Mouse (Mus musculus) bone marrow macrophage, adult 2 months (primary cell): ENCODE results near the gene Rpl9-ps6. TPM values are rescaled to one million over a fixed set of nuclear protein-coding genes. Genes with fewer than 3 reads are reported as not detected.

Source experiments
- H3K27ac ChIP-seq: 2 replicates; pipeline ENCODE4 v1.5.1; 2012; ENCODE audit warnings: low read depth, low read length; ENCODE audit not compliant: insufficient read depth
- H3K4me1 ChIP-seq: 2 replicates; pipeline ENCODE4 v1.6.1; 2012; ENCODE audit warnings: low read length; ENCODE audit not compliant: control insufficient read depth, insufficient read depth
- H3K4me3 ChIP-seq: 2 replicates; pipeline ENCODE4 v1.5.1; 2012; ENCODE audit warnings: mild to moderate bottlenecking, low read length, moderate library complexity; ENCODE audit not compliant: insufficient read depth
- CTCF ChIP-seq: IDR thresholded peaks from 2 replicates; pipeline ENCODE4 v1.5.1; 2012; ENCODE audit warnings: low read depth, mild to moderate bottlenecking, low read length, moderate library complexity
- POLR2A ChIP-seq: IDR thresholded peaks from 2 replicates; pipeline ENCODE4 v1.6.1; 2012; ENCODE audit warnings: mild to moderate bottlenecking, low read depth, low read length, borderline replicate concordance
- polyA plus RNA-seq: library from polyadenylated mRNA; stranded (reverse); fragments of >200 nt; gene quantifications from 2 replicates; pipeline ENCODE4 v1.2.4, GENCODE M21; 2012; ENCODE audit not compliant: missing spikeins, insufficient read depth, insufficient read length

Rpl9-ps6 gene
- polyA plus RNA-seq, 1 experiment = 694 TPM

GRCm38 (mm10) chr19:32494611-32495010 is 28.2 kb upstream of the Rpl9-ps6 start:
- Histone ChIP-seq H3K27ac (no peak overlapping the region), H3K4me3 (no peak overlapping the region), H3K4me1 (peaks cover 16% of the 10 kb centered on the region)
- TF ChIP-seq CTCF (no peak), POLR2A (no peak)

GRCm38 (mm10) chr19:32493471-32493870 is 27.1 kb upstream of the Rpl9-ps6 start:
- H3K27ac ChIP-seq = no peak overlapping the region
- H3K4me1 ChIP-seq = peaks cover 18% of the 10 kb centered on the region
- TF ChIP-seq POLR2A (no peak), CTCF (no peak)
- no peak overlapping the region for H3K4me3 ChIP-seq

- H3K4me1 ChIP-seq = peaks cover 18% of the 10 kb centered on the region
- H3K4me3 ChIP-seq = no peak overlapping the region
- TF ChIP-seq CTCF (no peak), POLR2A (no peak)
- no peak overlapping the region for H3K27ac ChIP-seq
Measured at GRCm38 (mm10) chr19:32492981-32493380, 26.6 kb upstream of the Rpl9-ps6 start.

- H3K4me3 ChIP-seq = no peak overlapping the region
- peaks cover 21% of the 10 kb centered on the region for H3K4me1 ChIP-seq
- TF ChIP-seq POLR2A (no peak), CTCF (no peak)
- H3K27ac ChIP-seq = no peak overlapping the region
Measured at GRCm38 (mm10) chr19:32492339-32492738, 26.0 kb upstream of the Rpl9-ps6 start.

- Histone ChIP-seq H3K4me1 (peaks cover 25% of the 10 kb centered on the region), H3K4me3 (no peak overlapping the region), H3K27ac (no peak overlapping the region)
- TF ChIP-seq POLR2A (no peak), CTCF (no peak)
Measured at GRCm38 (mm10) chr19:32490976-32491375, 24.6 kb upstream of the Rpl9-ps6 start.

GRCm38 (mm10) chr19:32489166-32489895 is 23.0 kb upstream of the Rpl9-ps6 start:
- H3K4me1 ChIP-seq = peaks cover 18% of the 10 kb centered on the region
- TF ChIP-seq CTCF (no peak), POLR2A (no peak)
- no peak overlapping the region for H3K4me3 ChIP-seq
- H3K27ac ChIP-seq = no peak overlapping the region

GRCm38 (mm10) chr19:32487595-32488255 is 21.3 kb upstream of the Rpl9-ps6 start:
- no peak overlapping the region for H3K27ac ChIP-seq
- TF ChIP-seq CTCF (no peak), POLR2A (no peak)
- peaks cover 18% of the 10 kb centered on the region for H3K4me1 ChIP-seq
- H3K4me3 ChIP-seq = peak overlapping the region; percentile 95; the same call in 1 of the 2 replicates

- Histone ChIP-seq H3K27ac (peak overlapping the region; percentile 49), H3K4me1 (peaks cover 19% of the 10 kb centered on the region), H3K4me3 (peak overlapping the region; percentile 95)
Measured at GRCm38 (mm10) chr19:32486106-32486724, 19.8 kb upstream of the Rpl9-ps6 start.

GRCm38 (mm10) chr19:32485681-32486105 is 19.3 kb upstream of the Rpl9-ps6 start, which contains the start of gene Minpp1:
Gene Minpp1 (plus strand): TSS chr19:32485769.
- Histone ChIP-seq H3K27ac (peak within 1 kb of the TSS; percentile 49), H3K4me3 (peak within 1 kb of the TSS; percentile 95), H3K4me1 (peaks cover 16% of the 10 kb centered on the region)
- TF ChIP-seq CTCF (no peak), POLR2A (no peak)

- Histone ChIP-seq H3K4me1 (peaks cover 16% of the 10 kb centered on the region), H3K27ac (peak overlapping the region; percentile 21; the same call in 1 of the 2 replicates), H3K4me3 (peak overlapping the region; percentile 95)
- TF ChIP-seq CTCF = no peak
- no peak for TF ChIP-seq POLR2A
Measured at GRCm38 (mm10) chr19:32484941-32485660, 18.7 kb upstream of the Rpl9-ps6 start.
